Mouse (Mus musculus) adrenal gland, postnatal 0 days (tissue): ENCODE results near the gene Lsr. TPM values are rescaled to one million over a fixed set of nuclear protein-coding genes. Genes with fewer than 3 reads are reported as not detected.

Experiments used
- polyA plus RNA-seq: library from polyadenylated mRNA; unstranded; fragments of >200 nt; fragmentation: Nextera tagmentation; extraction: Ambion mirVana; gene quantifications from 2 replicates; pipeline ENCODE4 v1.2.1, GENCODE M21; 2015

Gene Lsr
- 6.0 and 8.3 TPM in 2 replicates for polyA plus RNA-seq

DNA sequence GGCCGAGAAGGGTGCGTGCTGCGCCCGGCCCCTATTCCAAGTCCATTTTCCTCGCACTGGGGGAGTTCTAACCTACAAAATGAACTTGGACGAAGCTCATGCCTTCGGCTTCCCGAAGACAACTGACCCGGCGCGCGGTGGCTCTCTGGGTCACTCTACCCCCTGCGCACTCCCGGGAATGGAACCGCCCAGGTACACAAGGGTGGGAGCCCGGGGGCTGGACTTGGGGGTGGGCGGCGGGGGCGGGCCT lies at the start of gene Lsr:
Gene Lsr (minus strand): TSS at position 214 of the 250 bp plus-strand sequence.

DNA sequence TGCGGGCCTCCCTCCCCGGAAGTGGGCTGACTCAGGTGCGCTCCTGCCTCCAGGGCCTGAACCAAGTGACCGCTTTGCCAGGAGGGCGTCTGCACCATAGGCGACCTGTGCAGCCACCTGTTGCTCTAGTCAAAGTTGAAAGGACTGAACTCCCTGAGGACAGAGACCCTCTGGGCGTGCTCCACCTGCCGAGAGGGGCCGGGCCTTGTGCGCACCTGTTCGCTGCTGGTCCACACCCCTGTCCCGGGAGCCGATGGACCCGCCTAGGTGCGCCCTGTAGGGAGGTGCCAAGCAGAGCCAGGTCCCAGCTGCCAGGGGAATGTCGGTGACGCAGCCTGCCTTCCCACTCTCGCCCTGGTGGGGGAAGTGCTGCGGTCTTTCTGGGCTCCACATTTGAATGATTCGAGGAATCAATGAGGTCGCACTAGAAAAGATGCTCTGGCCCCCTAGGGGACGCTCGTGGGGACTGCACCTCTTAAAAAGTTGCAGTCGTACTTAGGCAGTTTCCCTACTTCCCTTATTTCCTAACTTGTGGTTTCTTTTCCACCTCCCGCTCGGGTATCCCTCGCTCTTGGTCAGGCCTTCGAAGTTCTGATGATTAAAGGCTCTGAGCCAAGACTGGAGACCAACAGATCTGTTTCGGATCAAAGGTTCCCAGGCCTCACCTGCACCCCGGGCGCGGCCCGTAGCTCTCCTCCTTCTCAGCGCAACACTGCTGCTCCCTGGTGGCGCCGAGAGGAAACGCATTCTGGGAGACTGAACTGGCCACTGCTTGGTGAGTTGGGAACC lies 431 bp upstream of the Lsr start, which contains the start of gene Fam187b:
Gene Fam187b (plus strand): TSS at position 290 of the 789 bp plus-strand sequence.

DNA sequence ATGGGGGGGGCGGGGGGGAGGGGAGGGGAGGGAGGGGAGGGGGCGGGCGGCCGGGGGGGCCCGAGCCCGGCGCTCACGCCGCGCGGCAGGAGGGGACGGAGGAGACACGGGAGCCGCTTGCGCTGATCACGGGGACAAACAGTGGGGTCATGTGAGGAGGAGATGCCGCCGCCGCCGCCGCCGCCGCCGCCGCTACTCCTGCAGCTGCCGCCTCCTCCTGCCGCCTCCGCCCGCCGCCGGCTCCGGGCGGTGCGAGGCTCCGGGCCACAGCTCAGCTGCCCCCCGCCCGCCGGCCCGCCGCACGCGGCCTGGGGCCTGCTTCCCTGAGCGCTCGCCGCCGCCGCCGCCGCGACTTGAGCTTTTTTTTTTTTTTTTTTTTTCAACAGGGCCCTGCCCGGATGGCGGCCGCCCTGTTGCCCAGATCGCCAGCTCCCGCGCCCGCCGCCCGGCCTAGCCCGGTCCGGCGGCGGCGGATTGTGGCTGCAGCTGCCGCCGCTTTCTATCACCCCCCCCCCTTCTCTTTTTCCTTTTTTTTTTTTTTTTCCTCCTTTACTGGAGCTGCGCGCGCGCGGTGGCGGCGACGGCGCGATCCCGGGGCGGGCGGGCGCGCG lies 16.4 kb downstream of the Lsr start, which contains the start of gene Usf2:
Gene Usf2 (minus strand): TSS at position 48 of the 611 bp plus-strand sequence.

DNA sequence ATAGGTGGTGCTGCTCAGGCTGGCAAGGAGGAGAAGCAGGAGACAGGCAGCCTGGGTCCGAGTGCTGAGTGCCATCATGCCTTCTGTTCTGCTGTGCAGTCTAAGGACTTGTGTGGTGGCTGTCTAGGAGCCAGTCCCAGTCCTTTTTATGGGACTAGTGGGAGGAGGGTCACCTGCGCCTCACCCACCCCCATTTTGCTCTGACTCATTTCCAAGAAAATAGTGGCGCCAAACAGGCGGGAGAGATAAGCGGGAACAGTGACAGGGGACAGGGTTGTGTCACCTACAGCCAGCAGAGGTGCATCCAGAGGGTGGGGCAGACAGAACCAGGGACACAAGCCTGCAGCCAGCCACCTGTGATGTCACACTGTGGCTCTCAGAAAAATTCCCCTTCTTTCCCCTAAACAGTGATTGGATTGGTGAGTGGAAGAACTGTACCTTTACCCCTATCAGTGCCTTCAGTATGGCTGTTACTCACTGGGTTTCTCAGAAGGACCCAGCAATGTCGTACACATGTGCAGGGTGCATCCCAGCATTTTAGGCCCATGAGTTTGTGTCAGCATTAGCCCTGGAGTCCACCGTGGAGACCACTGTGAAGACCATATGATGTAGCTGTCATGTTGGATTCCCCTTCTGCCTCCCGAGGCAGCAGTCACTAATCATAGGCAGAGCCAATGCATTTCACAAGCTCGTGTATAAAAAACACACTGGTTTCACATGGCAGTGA lies 29.2 kb downstream of the Lsr start, which contains the start of gene Hamp:
Gene Hamp (minus strand): TSS at position 124 of the 727 bp plus-strand sequence.

DNA sequence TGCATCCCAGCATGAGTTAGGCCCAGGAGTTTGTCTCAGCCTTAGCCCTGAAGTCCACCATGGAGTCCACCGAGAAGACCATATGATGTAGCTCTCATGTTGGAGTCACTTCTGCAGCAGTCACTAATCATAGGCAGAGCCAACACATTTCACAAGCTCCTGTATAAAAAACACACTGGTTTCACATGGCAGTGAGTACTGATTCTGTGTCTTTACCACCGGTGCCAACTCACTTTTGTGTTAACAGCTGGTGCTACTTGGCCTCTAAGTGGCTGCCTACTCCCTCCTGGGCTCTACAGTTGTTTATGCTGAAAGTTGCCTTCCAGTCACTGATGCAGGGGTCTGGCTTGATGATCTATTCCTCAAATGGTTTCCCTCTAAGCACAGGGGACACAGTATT lies 48.7 kb downstream of the Lsr start, which contains the start of gene Hamp2:
Gene Hamp2 (minus strand): TSS at position 101 of the 400 bp plus-strand sequence.

DNA sequence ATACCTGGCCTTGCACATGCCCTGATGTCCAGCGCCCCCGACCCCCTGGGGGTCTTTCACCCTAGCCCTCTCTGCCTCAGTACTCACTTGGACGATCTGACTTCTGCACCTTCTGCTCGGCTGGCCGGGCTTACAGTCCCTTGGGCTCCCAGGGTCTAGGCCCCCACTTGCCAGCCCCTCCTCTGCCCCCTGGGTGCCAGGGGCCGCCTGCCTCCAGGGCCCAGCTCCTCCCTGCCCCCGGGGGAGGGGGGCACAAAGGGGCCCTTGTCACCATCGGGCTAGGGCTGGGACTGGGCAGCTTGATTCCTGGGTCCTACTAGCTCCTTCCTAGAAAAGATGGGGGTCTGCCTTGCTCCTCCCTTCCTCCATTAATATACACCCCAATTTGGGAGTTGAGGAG lies 58.5 kb downstream of the Lsr start, which contains the start of gene Mag:
Gene Mag (minus strand): TSS at position 142 of the 400 bp plus-strand sequence.

Other genes with a start within 250 kb of the Lsr start
- 231 and 307 TPM in 2 replicates for gene Tmem147, start 243.9 kb downstream of the Lsr start, polyA plus RNA-seq
- gene Gapdhs, start 229.8 kb downstream of the Lsr start, polyA plus RNA-seq = 0.11 and 0.35 TPM in 2 replicates
- 16.2 and 29.7 TPM in 2 replicates for gene Sbsn, start 222.0 kb downstream of the Lsr start, polyA plus RNA-seq
- gene Dmkn, start 209.7 kb downstream of the Lsr start, polyA plus RNA-seq = 49.0 and 57.0 TPM in 2 replicates
- gene Krtdap, start 185.6 kb downstream of the Lsr start, polyA plus RNA-seq = 32.6 and 84.5 TPM in 2 replicates
- 0.25 and 0.35 TPM in 2 replicates for gene Ffar2, start 149.7 kb downstream of the Lsr start, polyA plus RNA-seq
- 2.1 and 5.5 TPM in 2 replicates for gene Ffar3, start 117.3 kb downstream of the Lsr start, polyA plus RNA-seq
- not detected in 2 replicates for gene Ffar1, start 111.9 kb downstream of the Lsr start, polyA plus RNA-seq
- gene Cd22, start 93.1 kb downstream of the Lsr start, polyA plus RNA-seq = 0.36 and 0.40 TPM in 2 replicates
- 0.27 and 0.55 TPM in 2 replicates for gene Mag, start 58.6 kb downstream of the Lsr start, polyA plus RNA-seq
- 0.50 TPM in 1 of 2 replicates, not detected in the other for gene Hamp2, start 48.8 kb downstream of the Lsr start, polyA plus RNA-seq
- gene Hamp, start 29.4 kb downstream of the Lsr start, polyA plus RNA-seq = 2.9 and 4.7 TPM in 2 replicates
- gene Usf2, start 16.7 kb downstream of the Lsr start, polyA plus RNA-seq = 17.0 and 22.5 TPM in 2 replicates
- 0.61 and 0.90 TPM in 2 replicates for gene Fam187b, start 326 bp upstream of the Lsr start, polyA plus RNA-seq
- gene Fxyd5, start 69.0 kb upstream of the Lsr start, polyA plus RNA-seq = 52.9 and 58.4 TPM in 2 replicates
- gene Fxyd7, start 78.0 kb upstream of the Lsr start, polyA plus RNA-seq = 13.9 and 77.9 TPM in 2 replicates
- 225 and 390 TPM in 2 replicates for gene Fxyd1, start 83.7 kb upstream of the Lsr start, polyA plus RNA-seq
- 1.5 and 2.2 TPM in 2 replicates for gene Lgi4, start 85.9 kb upstream of the Lsr start, polyA plus RNA-seq
- gene Fxyd3, start 103.2 kb upstream of the Lsr start, polyA plus RNA-seq = 3.7 and 9.1 TPM in 2 replicates
- 6.0 and 8.0 TPM in 2 replicates for gene Hpn, start 141.8 kb upstream of the Lsr start, polyA plus RNA-seq
- 4.7 and 6.2 TPM in 2 replicates for gene Scn1b, start 153.5 kb upstream of the Lsr start, polyA plus RNA-seq
- gene Gramd1a, start 182.4 kb upstream of the Lsr start, polyA plus RNA-seq = 37.2 and 38.5 TPM in 2 replicates